Mouse (Mus musculus): ENCODE data around the gene Zw10. TPM values are rescaled to one million over a fixed set of nuclear protein-coding genes. Genes with fewer than 3 reads are reported as not detected.
A peak's percentile ranks its signal among the peaks of the same experiment; 100 is the strongest.

Zw10 gene
- 7.8 and 8.1 TPM in 2 replicates for polyA plus RNA-seq (2012; rRNA removed)

- Histone ChIP-seq H3K27me3 (ENCODE audit: control insufficient read depth, insufficient read depth, low read length) (no peaks in the 10 kb centered on the region), H3K4me3 (ENCODE audit: extremely low read depth, insufficient read depth, insufficient read length) (peak within 1 kb of the TSS; percentile 72), H3K36me3 (ENCODE audit: control insufficient read depth, insufficient read depth, low read length) (peaks cover 4% of the 10 kb centered on the region; the same call in 1 of the 2 replicates), H3K4me1 (ENCODE audit: control insufficient read depth, insufficient read depth, insufficient read length) (0 out of 2 replicates have a peak, but pooled peaks cover 2% of the 10 kb centered on the region), H3K27ac (ENCODE audit: insufficient read depth, low read length) (peak within 1 kb of the TSS; percentile 35)
- no peak for TF ChIP-seq CTCF (IDR thresholded peaks at IDR 0.05; ENCODE audit: extremely low read depth, insufficient read depth, insufficient read length, insufficient replicate concordance)
- TF ChIP-seq POLR2A (IDR thresholded peaks at IDR 0.05; ENCODE audit: low read depth, low read length): peak; percentile 20; the same call in 1 of the 2 replicates
- DNase-seq (ENCODE audit: low read depth in 1 of 2, low spot score in 2 of 2): peak; percentile 80 to 95
- WGBS: under 1% methylated on average over 53 of the region's 53 CpGs
Measured at GRCm38 (mm10) chr9:49055333-49056205, at the start of gene Zw10. Zw10 (plus strand) TSS chr9:49055613.

GRCm38 (mm10) chr9:49015824-49016223, 39.6 kb upstream of the Zw10 start:
- no peak overlapping the region for H3K4me3 ChIP-seq (ENCODE audit: extremely low read depth, insufficient read depth, insufficient read length)
- H3K36me3 ChIP-seq (ENCODE audit: control insufficient read depth, insufficient read depth, low read length): peaks cover 20% of the 10 kb centered on the region
- no peaks in the 10 kb centered on the region for H3K4me1 ChIP-seq (ENCODE audit: control insufficient read depth, insufficient read depth, insufficient read length)
- no peak overlapping the region for H3K27ac ChIP-seq (ENCODE audit: insufficient read depth, low read length)
- 82% methylated on average over 7 of the region's 7 CpGs for WGBS
- no peak for DNase-seq (ENCODE audit: low read depth in 1 of 2, low spot score in 2 of 2)
- no peaks in the 10 kb centered on the region for H3K27me3 ChIP-seq (ENCODE audit: control insufficient read depth, insufficient read depth, low read length)
- no peak for TF ChIP-seq POLR2A (IDR thresholded peaks at IDR 0.05; ENCODE audit: low read depth, low read length)
- TF ChIP-seq CTCF (IDR thresholded peaks at IDR 0.05; ENCODE audit: extremely low read depth, insufficient read depth, insufficient read length, insufficient replicate concordance): no peak

DNA sequence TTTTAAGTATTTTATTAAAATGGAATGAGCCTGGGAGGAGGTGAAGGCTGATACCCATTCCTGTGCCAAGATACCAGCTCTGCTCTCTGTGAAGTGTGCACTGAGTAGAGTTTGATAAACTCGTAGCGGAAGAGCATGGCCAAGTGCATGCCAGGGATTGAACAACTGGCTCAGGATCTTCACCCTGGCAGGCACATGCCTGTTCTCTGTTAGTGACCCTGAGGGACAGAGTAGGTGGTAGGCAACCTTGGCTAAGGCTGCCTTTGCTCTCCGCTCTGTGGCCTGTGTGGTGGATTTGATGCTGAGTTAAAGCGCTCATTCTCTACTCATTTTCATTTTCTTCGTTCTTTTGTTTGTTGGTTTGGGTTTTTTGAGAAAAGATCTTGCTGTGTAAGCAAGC, 34.1 kb upstream of the Zw10 start:
- H3K4me3 ChIP-seq (ENCODE audit: extremely low read depth, insufficient read depth, insufficient read length): no peak overlapping the region
- H3K27me3 ChIP-seq (ENCODE audit: control insufficient read depth, insufficient read depth, low read length): no peaks in the 10 kb centered on the region
- no peak overlapping the region for H3K27ac ChIP-seq (ENCODE audit: insufficient read depth, low read length)
- peaks cover 12% of the 10 kb centered on the region for H3K36me3 ChIP-seq (ENCODE audit: control insufficient read depth, insufficient read depth, low read length)
- no peak for DNase-seq (ENCODE audit: low read depth in 1 of 2, low spot score in 2 of 2)
- H3K4me1 ChIP-seq (ENCODE audit: control insufficient read depth, insufficient read depth, insufficient read length): no peaks in the 10 kb centered on the region
- no peak for TF ChIP-seq POLR2A (IDR thresholded peaks at IDR 0.05; ENCODE audit: low read depth, low read length)
- TF ChIP-seq CTCF (IDR thresholded peaks at IDR 0.05; ENCODE audit: extremely low read depth, insufficient read depth, insufficient read length, insufficient replicate concordance): no peak
- WGBS: 95% methylated on average over 5 of the region's 5 CpGs

GRCm38 (mm10) chr9:49023956-49024355, 31.5 kb upstream of the Zw10 start:
- no peak overlapping the region for H3K27ac ChIP-seq (ENCODE audit: insufficient read depth, low read length)
- H3K36me3 ChIP-seq (ENCODE audit: control insufficient read depth, insufficient read depth, low read length): peaks cover 25% of the 10 kb centered on the region
- 81% methylated on average over 5 of the region's 5 CpGs for WGBS

GRCm38 (mm10) chr9:49024529-49024928, 30.9 kb upstream of the Zw10 start:
- H3K4me3 ChIP-seq (ENCODE audit: extremely low read depth, insufficient read depth, insufficient read length): no peak overlapping the region
- TF ChIP-seq CTCF (IDR thresholded peaks at IDR 0.05; ENCODE audit: extremely low read depth, insufficient read depth, insufficient read length, insufficient replicate concordance): no peak
- no peak for TF ChIP-seq POLR2A (IDR thresholded peaks at IDR 0.05; ENCODE audit: low read depth, low read length)
- H3K27me3 ChIP-seq (ENCODE audit: control insufficient read depth, insufficient read depth, low read length): no peaks in the 10 kb centered on the region
- no peaks in the 10 kb centered on the region for H3K4me1 ChIP-seq (ENCODE audit: control insufficient read depth, insufficient read depth, insufficient read length)
- H3K36me3 ChIP-seq (ENCODE audit: control insufficient read depth, insufficient read depth, low read length): peaks cover 25% of the 10 kb centered on the region
- WGBS: 85% methylated on average over 2 of the region's 2 CpGs
- DNase-seq (ENCODE audit: low read depth in 1 of 2, low spot score in 2 of 2): no peak
- no peak overlapping the region for H3K27ac ChIP-seq (ENCODE audit: insufficient read depth, low read length)

More at GRCm38 (mm10) chr9:49023956-49024355, 31.5 kb upstream of the Zw10 start:
- no peak overlapping the region for H3K4me3 ChIP-seq (ENCODE audit: extremely low read depth, insufficient read depth, insufficient read length)
- TF ChIP-seq POLR2A (IDR thresholded peaks at IDR 0.05; ENCODE audit: low read depth, low read length) (no peak), CTCF (IDR thresholded peaks at IDR 0.05; ENCODE audit: extremely low read depth, insufficient read depth, insufficient read length, insufficient replicate concordance) (no peak)
- no peaks in the 10 kb centered on the region for H3K27me3 ChIP-seq (ENCODE audit: control insufficient read depth, insufficient read depth, low read length)
- H3K4me1 ChIP-seq (ENCODE audit: control insufficient read depth, insufficient read depth, insufficient read length): no peaks in the 10 kb centered on the region
- DNase-seq (ENCODE audit: low read depth in 1 of 2, low spot score in 2 of 2): no peak

- WGBS: 91% methylated on average over 4 of the region's 4 CpGs
- Histone ChIP-seq H3K36me3 (ENCODE audit: control insufficient read depth, insufficient read depth, low read length) (peaks cover 33% of the 10 kb centered on the region), H3K4me1 (ENCODE audit: control insufficient read depth, insufficient read depth, insufficient read length) (no peaks in the 10 kb centered on the region), H3K4me3 (ENCODE audit: extremely low read depth, insufficient read depth, insufficient read length) (no peak overlapping the region), H3K27ac (ENCODE audit: insufficient read depth, low read length) (no peak overlapping the region), H3K27me3 (ENCODE audit: control insufficient read depth, insufficient read depth, low read length) (no peaks in the 10 kb centered on the region)
- no peak for TF ChIP-seq POLR2A (IDR thresholded peaks at IDR 0.05; ENCODE audit: low read depth, low read length)
- no peak for TF ChIP-seq CTCF (IDR thresholded peaks at IDR 0.05; ENCODE audit: extremely low read depth, insufficient read depth, insufficient read length, insufficient replicate concordance)
- DNase-seq (ENCODE audit: low read depth in 1 of 2, low spot score in 2 of 2): no peak
Measured at GRCm38 (mm10) chr9:49034764-49035163, 20.6 kb upstream of the Zw10 start.

- Histone ChIP-seq H3K27me3 (ENCODE audit: control insufficient read depth, insufficient read depth, low read length) (no peaks in the 10 kb centered on the region), H3K36me3 (ENCODE audit: control insufficient read depth, insufficient read depth, low read length) (no peaks in the 10 kb centered on the region), H3K4me1 (ENCODE audit: control insufficient read depth, insufficient read depth, insufficient read length) (0 out of 2 replicates have a peak, but pooled peaks cover 2% of the 10 kb centered on the region), H3K27ac (ENCODE audit: insufficient read depth, low read length) (no peak overlapping the region), H3K4me3 (ENCODE audit: extremely low read depth, insufficient read depth, insufficient read length) (no peak overlapping the region)
- TF ChIP-seq CTCF (IDR thresholded peaks at IDR 0.05; ENCODE audit: extremely low read depth, insufficient read depth, insufficient read length, insufficient replicate concordance) (no peak), POLR2A (IDR thresholded peaks at IDR 0.05; ENCODE audit: low read depth, low read length) (no peak)
- DNase-seq (ENCODE audit: low read depth in 1 of 2, low spot score in 2 of 2): no peak
- 65% methylated on average over 5 of the region's 5 CpGs for WGBS
Measured at GRCm38 (mm10) chr9:49050901-49051300, 4.5 kb upstream of the Zw10 start.
